Mouse (Mus musculus) urinary bladder, postnatal 10 days (tissue): ENCODE data around the gene A3galt2.

Source experiments
- DNase-seq: peaks from one replicate; pipeline ENCODE4 v3.0.0; 2022; ENCODE audit warnings: low spot score

The A3galt2 gene

DNA sequence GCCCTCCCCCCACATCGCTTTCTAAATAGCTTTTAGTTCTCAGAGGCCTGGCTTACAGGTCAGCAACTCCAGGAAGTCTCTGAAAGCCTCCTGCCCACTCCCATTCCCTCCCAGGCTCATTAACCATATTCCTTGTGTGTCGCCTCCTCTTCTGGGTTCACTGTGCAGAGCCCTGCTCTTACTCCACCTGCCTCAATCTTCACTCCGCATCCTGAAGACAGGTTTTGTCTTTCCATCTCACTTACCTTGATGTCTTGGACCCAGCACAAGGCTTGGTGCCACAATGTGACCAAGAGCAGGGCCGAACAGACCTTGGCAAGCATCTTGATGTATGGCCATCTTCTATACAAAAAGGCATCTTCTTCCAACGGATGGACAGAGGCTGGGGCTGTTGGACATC lies 4.0 kb downstream of the A3galt2 start:
- DNase-seq = no peak

DNA sequence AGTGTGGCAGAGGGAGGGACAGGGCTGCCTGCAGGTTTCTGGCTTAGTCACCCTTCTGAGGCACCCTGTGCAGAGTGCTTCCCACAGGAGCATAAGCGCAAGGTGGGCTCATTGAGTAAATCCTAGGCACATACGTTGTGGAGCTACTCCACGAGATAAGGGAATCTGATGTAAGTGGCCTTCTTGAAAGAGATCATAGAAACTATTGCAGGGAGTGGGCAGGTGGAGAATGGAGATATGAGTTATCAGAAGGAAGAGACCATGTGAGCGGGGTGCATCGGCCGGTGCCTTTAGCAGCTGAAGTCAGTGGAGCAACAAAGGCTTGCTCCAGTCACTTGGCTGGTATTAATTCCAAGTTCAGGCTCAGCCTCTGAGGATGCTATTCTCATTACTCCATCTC lies 4.9 kb downstream of the A3galt2 start:
- DNase-seq = no peak

DNA sequence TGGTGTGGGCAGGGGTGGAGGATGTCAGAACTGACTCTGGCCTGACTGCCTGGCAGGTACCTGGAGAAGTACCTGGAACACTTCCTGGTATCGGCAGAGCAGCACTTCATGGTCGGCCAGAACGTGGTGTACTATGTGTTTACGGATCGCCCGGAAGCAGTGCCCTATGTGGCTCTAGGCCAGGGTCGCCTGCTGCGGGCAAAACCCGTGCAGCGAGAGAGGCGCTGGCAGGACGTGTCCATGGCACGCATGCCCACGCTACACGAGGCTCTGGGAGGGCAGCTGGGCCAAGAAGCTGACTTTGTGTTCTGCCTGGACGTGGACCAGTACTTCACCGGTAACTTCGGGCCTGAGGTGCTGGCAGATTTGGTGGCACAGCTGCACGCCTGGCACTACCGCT lies 11.8 kb downstream of the A3galt2 start:
- no peak for DNase-seq

DNA sequence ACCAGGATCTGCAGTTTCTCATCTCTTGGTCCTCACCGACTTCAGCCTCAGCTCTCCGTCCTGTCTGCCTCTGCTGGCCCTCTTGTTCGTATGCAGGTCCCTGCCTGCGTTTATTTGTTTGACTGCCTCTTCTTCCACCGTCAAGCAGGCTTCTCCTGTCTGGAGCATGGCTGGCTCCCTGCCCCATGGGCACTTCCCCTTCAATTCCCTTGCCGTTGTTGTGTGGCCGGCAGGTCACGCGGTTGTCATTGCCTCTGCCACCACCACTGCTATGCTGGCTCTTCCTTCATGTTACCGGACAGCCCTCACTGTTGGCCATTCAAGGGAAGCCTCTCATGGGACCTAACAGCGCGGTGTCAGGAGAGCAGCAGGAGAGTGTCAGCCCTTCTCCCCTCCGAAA lies 13.0 kb downstream of the A3galt2 start:
- DNase-seq = no peak

DNA sequence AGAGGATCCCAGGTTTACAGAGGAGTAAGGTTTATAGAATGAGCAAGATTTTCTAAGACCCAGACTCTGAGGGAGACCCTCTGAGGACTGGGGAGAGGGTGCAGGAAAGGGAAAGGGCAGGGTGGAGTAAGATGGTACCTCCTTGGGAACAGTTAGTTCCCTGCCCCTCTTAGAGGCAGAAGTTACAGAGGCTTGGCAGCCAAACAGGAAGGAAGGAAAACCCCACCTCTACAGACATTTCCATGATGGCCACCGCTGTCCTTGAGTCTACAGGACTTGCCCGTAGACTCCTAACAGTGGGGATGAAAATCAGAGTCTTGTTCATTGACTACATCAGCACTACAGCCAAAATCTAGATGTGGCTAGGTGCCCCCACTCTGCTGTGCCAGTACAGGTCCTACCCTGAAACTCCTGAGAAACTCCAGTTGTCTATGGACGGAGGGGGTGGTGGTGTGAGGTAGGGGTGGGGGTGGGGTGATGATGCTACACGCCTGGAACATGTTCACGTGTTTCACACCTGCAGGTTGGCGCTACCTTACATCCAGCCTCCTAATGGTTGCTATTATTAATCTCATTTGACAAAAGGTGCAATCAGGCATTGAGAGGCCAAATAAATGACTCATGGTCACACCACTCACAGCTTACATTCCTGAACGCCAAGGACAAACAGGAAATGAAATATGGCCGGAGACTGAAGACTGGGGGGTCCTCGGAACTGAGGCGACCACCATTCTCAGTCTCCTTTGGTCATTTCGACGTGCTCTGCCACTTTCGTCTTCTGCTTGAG lies 14.6 kb downstream of the A3galt2 start:
- no peak for DNase-seq

DNA sequence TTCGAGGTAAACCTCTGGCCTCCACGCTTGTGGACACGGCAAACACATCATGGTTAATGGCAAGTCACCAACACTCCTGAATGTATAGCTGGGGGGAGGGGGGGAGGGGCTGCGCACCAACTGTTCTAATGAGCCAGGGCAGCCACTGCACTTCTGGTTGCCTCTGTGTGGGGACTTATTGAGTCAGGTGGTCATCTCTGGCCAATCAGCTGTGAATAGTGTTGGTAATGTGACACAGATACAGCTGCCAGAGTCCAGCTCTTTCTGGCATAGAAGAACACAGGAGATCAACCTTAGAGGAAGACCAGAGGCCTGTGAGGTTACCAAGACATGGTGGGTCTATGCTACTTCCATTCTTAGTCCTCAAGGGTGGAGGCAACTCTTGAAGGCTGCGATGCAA lies 15.5 kb downstream of the A3galt2 start:
- no peak for DNase-seq

DNA sequence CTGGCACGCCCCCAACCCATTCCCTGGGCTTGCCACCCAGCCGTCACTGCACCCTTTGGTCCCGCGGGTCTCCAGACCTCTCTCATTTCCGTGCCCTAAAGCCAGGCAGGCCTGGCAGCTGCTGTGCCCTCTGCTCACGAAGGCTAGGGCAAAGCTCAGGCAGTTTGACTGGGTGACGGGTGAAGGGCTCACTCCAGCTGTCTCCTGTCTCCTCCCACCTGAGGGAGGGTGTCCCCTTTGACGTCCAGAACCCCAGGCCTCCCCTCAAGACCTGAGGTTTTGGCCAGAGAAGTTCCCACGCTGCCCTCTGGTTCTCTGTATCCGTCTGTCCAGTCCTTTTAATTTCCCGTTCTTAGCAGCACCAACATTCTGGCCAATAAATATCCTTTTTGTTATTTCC lies 18.7 kb downstream of the A3galt2 start:
- DNase-seq = no peak

DNA sequence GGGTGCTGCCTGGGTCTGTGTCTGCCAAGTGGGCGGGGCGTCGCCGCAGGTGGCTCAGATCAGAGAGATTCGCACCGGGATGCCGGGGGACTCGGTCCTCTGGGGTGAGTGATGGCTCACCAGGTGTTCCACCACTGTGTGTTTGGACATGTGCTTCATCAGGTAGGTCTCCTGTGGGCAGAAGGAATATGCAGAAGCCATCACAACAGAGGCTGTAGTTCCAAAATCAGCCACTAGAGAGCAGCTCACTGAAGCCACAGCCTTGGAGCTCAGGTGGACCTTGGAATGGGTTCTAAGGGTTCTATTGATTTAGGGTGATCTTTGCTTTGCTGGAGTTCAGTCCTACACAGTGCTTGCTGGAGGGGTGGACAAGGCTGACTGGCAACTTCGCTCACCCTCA lies 19.3 kb downstream of the A3galt2 start:
- no peak for DNase-seq

DNA sequence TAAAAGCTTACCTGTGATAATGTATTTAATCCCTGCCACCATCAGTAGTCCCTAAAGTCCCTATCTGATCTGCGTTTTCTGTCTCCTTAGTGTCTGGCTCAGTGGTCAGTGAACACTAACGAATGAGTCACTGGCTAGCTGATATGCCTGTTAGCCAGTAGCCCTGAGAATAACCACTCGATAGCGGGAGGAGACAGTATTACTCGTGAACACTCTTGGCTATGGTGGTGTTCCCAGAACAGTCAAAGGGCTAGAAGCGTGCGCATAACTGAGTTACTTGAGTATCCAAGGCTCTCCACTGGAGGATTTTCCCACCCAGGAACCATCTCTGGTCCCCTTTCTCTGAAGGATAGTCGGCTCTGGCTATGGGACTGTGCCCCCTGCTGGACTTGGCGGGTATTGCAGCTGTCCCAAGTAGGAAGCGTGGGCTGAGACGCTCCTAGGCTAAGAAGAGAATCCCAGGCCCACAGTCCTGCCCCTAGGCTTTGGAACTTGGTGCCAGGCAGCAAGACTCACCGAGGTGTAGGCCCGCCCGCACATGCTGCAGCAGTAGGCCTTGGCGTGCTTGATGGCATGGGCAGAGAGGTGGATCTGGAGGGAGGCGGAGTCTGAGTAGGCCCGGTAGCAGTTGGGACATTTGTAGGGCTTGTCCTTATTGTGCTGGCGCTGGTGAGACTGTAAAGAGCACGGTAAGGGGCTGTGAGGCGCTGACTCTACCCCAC lies 21.6 kb downstream of the A3galt2 start:
- DNase-seq = peak; percentile 43

DNA sequence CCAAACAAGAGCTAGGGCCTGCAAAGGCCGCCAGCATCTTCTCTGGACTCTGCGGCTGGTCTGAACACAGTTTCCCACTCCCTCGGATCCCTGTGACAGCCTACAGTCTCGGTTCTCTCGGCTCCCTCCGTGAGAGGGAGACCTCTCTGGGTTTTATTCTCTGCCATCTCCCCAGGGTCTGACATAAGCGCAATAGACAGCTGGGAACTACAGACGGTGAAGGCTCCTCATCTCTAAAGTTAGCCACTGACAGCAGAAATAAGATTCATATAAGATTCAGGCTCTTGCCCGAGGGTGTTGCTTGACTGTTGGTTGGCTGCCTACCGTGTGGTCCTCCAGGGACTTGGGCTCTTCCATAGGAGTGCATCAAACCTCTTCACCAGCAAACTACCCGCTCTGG lies 22.4 kb downstream of the A3galt2 start:
- DNase-seq = no peak

DNA sequence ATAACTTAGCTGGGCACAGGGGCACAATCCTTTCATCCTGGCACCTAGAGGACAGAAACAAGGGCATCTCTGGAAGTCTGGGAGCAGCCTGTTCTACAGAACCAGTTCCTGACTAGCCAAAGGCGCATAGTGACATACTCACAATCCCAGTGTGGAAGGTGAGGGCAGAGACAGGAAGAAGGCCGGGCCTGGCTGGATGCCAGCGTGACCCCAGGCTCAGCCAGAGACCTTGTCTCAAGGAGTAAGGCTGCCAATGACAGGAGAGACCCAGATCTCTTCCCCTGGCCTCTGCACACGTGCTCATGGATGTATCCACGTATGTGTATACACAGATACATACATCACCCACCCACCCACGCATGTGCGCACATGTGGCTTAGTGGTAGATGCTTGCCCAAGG lies 26.9 kb downstream of the A3galt2 start:
- no peak for DNase-seq

DNA sequence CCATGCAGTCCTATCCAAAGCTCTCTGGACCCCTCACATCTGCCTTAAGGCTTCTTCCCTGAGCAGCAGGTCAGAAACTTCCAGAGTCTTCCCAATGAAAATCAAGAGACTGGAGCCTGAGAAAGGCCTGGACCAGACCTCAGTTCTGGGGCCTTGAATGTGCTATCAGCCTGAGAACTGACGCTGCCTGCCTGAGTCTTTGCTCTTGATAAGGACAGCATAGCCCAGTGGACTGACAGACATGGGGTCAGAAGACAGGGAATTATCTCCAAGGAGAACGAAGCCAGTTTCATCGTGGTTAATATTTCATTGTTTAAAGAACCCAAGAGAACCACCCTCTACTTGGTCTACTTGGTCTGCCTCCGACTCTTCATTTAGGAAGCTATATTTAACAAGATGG lies 27.5 kb downstream of the A3galt2 start:
- DNase-seq = no peak

DNA sequence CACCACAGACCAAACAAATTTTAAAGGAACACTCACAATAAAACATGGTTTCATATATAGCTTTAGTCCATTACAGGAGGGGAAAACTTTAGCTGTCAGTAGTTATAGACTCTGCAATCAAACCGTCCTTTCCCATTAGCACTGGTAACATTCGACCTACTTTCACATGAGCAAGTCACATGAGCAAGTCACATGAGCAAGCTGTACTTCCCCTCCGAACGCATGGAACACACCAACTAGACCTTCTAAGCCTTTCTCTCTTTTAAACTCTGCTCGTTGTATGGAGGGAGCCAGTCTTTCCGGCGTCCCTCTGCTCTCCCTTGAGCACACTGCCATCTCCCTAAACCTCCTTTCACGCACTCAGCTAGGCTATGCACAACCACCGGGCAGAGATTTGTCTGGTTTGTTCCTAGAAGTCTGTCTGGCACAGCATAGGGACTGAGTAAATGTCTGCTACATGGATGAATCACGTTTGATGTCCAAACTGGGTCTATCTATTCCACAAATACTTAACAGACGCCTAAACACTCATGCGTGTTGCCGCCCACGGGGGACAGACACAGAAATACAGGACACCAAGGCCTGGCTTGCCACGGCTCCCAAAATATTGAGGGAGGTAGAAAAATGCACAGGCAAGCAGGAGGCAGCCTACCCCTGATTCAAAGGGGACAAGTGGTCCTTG lies 29.9 kb downstream of the A3galt2 start:
- DNase-seq = no peak

DNA sequence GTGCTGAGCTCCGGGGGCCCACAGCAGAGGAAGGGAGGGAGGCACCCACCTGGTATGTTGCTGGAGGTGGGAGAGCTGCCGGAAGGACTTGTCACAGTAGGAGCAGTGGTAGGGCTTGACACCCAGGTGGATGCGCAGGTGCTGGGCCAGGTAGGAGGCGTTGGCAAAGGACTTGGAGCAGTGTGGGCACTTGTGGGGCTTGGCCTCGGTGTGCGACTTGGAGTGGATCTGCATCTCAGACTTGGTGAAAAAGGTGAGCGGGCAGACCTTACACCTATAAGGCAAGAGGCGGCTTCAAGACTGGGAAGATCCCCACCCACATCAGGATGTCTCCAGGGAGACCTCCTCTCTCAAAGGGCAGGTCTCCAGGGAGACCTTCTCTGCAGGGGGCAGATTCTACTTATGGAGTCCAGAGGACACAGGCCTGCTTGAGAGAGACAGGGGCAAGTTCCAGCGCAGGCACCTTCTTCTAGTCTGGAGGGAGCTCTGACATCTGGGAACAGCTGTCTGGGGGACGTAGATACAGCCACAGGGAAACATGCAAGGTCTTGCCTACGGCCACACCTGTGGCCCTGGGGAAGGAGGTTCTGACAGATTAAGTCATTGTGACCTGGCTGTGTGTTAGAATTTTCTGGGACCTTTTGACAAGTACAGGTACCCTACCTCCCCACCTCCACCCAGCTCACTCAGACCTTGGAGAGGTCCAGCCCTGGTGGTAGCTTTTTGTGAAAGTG lies 30.9 kb downstream of the A3galt2 start:
- DNase-seq = no peak

DNA sequence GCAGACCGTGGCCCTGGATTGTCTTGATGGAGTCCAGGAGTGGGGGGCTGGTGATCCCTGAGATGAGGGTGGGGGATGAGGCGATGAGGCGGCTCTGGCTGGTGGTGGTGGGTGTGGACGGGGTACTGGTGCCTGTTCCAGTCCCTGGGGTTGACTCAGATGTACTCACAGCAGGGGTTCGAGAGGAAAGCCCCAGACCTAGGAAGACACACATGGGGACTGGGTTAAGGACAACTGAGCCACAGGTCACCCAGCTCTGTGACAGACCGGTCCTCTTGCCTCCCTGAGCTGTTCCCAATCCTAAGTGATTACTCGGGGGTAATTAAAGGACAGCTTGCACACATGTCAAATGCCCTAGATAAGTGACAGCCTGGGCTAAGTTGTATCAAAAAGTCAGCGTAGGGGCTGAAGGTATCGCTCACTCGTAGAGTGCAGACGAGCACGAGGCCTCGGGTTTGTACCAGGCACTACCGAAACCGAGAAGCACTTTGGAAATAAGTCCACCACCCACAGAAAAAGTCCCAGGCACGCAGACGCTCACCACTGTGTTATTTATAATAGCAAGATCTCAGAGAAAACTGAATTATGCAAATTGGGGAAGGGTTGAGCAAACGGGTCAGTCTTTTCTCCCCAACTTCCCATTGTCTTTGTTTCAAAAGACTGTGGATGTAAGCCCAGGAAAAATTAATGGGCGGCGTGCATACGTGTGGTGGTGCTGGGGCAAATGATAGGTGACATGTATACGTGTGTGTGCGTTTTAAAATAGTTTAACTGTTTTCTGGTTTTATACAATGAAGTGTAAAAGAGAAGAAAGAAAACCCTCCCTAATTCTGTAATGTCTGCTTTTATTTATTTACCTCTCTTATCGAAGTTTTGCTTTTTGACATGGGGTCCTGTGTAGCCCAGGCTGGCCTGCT lies 32.1 kb downstream of the A3galt2 start:
- no peak for DNase-seq

DNA sequence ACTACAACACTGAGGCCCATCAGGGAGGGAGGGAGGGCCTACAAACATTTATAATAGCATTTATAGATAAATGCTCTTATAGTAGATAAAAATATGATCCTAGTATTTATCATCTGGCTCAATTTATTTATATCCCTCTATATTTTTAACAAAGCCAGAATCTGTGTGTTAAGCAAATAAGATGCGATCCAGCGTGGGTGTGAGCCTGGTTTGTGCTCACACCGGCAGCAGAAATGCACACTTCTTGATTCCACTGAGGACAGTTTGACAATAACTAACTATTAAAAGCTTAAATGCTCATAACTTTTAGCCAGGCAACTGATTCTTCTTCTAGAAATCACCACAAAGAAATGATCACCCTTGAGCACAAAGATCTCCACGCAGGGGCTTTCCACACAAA lies 32.9 kb downstream of the A3galt2 start:
- DNase-seq = no peak

DNA sequence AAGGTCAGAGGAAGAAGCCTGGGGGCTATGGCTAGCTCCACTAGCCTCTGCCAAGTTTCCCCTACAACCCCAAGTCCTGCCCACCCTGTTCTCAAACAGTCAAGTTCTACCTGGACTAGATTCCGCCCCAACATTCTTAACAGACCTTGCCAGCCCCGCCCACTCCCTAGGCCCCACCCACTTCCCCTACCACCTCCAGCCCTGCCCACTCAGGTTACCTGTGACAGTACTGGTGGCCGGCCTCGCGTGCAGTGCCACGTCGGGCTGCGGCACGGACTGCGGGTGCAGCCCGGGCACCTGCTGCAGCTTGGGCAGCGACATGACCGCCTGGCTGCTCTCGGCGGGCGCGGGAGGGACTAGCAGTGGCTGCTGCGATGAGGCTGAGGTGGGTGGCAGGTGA lies 34.5 kb downstream of the A3galt2 start:
- no peak for DNase-seq

DNA sequence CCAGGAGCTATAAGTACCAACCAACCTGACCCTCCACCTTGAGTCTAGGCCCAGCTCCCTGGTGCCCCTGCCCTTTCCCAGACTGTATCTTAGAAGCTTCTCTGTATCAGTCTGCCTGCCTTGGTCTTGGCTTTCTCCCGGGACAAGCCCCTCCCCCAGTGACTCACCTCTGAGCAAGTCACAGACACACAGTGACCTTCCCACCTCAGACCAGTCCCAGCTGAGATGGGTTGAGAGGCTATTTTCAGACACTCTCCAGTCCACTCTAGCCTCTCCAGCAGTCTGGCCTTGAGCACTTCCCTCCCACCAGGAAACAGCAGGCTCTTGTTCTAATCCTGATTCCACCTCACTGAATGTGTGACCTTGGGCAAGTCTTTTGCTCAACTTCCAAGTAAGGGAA lies 38.5 kb downstream of the A3galt2 start:
- no peak for DNase-seq

DNA sequence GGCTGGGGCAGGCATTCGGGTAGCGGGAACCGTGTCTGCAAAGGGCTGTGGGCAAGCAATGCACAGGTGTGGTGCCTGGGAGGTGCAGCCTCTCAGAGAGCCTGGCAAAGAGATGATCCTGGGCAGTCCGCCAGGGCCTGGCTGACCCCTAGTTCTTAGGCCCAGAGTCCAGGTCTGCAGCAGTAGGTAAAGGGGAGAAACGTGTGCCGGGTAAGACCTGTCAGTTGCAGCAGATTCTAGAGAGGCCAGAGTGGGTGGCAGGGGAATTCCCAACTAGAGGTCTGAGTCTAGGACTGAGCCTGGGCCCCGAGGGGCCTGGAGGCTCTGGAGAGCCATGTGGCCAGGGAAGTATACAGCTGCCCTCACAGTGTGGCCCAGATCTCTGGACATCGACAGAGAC lies 39.0 kb downstream of the A3galt2 start:
- no peak for DNase-seq

DNA sequence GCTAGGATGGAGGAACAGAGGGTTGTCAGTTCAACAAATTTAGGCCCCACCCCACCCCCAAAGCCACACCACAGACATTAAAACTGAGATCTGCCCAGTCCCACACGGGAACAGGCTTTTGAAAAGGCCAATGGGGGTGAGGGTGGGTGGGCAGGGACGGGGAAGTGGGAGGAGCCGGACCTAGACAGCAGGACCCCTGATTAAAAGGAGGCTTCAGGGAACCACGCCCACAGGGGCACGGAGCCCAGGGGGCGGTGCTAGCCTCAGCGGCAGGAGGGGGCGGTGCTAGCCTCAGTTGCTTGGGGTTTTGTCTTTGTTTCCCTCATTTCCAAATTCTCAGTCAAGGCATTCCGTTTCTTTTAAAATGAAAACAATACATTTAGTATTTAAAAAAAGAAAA lies 40.4 kb downstream of the A3galt2 start:
- no peak for DNase-seq

DNA sequence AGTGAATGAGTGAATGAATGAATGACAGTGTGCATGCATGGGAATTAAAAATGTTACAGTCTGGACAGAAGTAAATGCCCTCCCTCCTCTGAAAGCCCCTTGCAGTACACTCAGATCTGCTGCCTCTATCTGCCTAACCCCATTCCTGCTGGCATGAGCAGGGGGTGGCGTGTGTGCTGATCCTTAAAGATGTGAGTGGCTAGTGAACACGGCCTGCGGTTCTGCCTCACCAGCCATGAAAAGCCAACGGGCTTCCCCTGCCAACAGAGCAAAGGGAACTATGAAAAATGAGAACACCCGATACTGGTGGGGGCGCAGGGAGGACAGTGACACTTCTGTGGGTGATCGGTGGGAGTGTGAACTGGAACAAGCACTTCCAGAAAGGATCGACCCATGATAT lies 41.6 kb downstream of the A3galt2 start:
- no peak for DNase-seq
